ENCODE assay signal across 8 mouse cellular contexts in genomic region chr8:79639586-79640451, GRCm38 (mm10). TPM values are rescaled to one million over a fixed set of nuclear protein-coding genes. Genes with fewer than 3 reads are reported as not detected.
DNase-seq lines count a peak whose midpoint lies in the region; ATAC-seq and TF ChIP-seq lines count a peak whose summit lies in the region.

TSS of gene Otud4 (plus strand) at chr8:79639618.

- peak; percentile 51 for DNase-seq in c-Kit-negative CD71-positive TER-119-positive erythroid progenitor cells, embryonic 14.5 days (ENCODE audit: low read depth, low spot score)
- DNase-seq in forebrain, embryonic 14.5 days (ENCODE audit: low spot score) = peak; percentile 50
- no peak for DNase-seq in heart, postnatal 0 days (ENCODE audit: low spot score)
- peak; percentile 67 to 68 for DNase-seq in kidney, postnatal 36 days
- peak; percentile 73 for DNase-seq in neural tube, embryonic 10.5 days (ENCODE audit: extremely low spot score, low spot score)

- no peak for TF ChIP-seq CTCF in E14TG2a.4 (conservative IDR thresholded peaks at IDR 0.05; ENCODE audit: low read length)
- no peak for TF ChIP-seq CTCF in heart, postnatal 0 days (IDR thresholded peaks at IDR 0.05; ENCODE audit: low read depth)
- peak; percentile 2; the same call in 1 of the 2 replicates for TF ChIP-seq CTCF in testis, adult 2 months (IDR thresholded peaks at IDR 0.05; ENCODE audit: control insufficient read depth, insufficient read depth, insufficient replicate concordance, low read depth, low read length)

- peak; percentile 84 for TF ChIP-seq POLR2A in testis, adult 2 months (IDR thresholded peaks at IDR 0.05; ENCODE audit: control insufficient read depth, low read depth, low read length)

- peak within 1 kb of the TSS; percentile 90 for H3K4me3 ChIP-seq in E14TG2a.4 (replicated peaks; ENCODE audit: low read length)
- peak within 1 kb of the TSS; percentile 97 for H3K4me3 ChIP-seq in forebrain, embryonic 14.5 days (ENCODE audit: low read depth, low read length)
- H3K4me3 ChIP-seq in heart, postnatal 0 days (ENCODE audit: low read depth, low read length) = peak within 1 kb of the TSS; percentile 84
- H3K4me3 ChIP-seq in liver, embryonic 15.5 days (replicated peaks) = peak within 1 kb of the TSS; percentile 94
- peak within 1 kb of the TSS; percentile 97 for H3K4me3 ChIP-seq in testis, adult 2 months (ENCODE audit: control insufficient read depth, low read depth, low read length)

- peak within 1 kb of the TSS; percentile 83 for H3K4me2 ChIP-seq in forebrain, embryonic 14.5 days (ENCODE audit: low read length)
- H3K4me2 ChIP-seq in heart, postnatal 0 days (ENCODE audit: low read depth, low read length) = peak within 1 kb of the TSS; percentile 90
- H3K4me2 ChIP-seq in liver, embryonic 15.5 days = peak within 1 kb of the TSS; percentile 76

- no peaks in the 10 kb centered on the region for H3K9me3 ChIP-seq in E14TG2a.4 (ENCODE audit: low read length)
- H3K9me3 ChIP-seq in forebrain, embryonic 14.5 days (replicated peaks; ENCODE audit: control insufficient read depth, low read length) = no peaks in the 10 kb centered on the region
- H3K9me3 ChIP-seq in heart, postnatal 0 days (replicated peaks; ENCODE audit: control insufficient read depth, low read length) = 0 out of 2 replicates have a peak, but pooled peaks cover 4% of the 10 kb centered on the region
- H3K9me3 ChIP-seq in liver, embryonic 15.5 days (replicated peaks) = no peaks in the 10 kb centered on the region

- no peak for TF ChIP-seq EP300 in heart, postnatal 0 days (IDR thresholded peaks at IDR 0.05; ENCODE audit: low read depth)

- peak within 1 kb of the TSS; percentile 97 for H3K27ac ChIP-seq in forebrain, embryonic 14.5 days (ENCODE audit: low read depth, low read length)
- H3K27ac ChIP-seq in heart, postnatal 0 days (ENCODE audit: low read depth) = peak within 1 kb of the TSS; percentile 95
- H3K27ac ChIP-seq in liver, embryonic 15.5 days (replicated peaks) = peak within 1 kb of the TSS; percentile 97
- H3K27ac ChIP-seq in testis, adult 2 months (ENCODE audit: control insufficient read depth, insufficient read depth, low read depth, low read length) = peak within 1 kb of the TSS; percentile 98

- under 1% methylated on average over 89 of the region's 103 CpGs for WGBS in forebrain, embryonic 14.5 days
- under 1% methylated on average over 95 of the region's 103 CpGs for WGBS in heart, postnatal 0 days
- under 1% methylated on average over 103 of the region's 103 CpGs for WGBS in liver, embryonic 15.5 days (ENCODE audit: insufficient replicate concordance)

- ATAC-seq in forebrain, embryonic 14.5 days = peak; percentile 57
- peak; percentile 37 for ATAC-seq in heart, postnatal 0 days (ENCODE audit: insufficient read depth, low read depth)
- ATAC-seq in liver, embryonic 15.5 days (ENCODE audit: insufficient read depth) = peak; percentile 38

- H3K36me3 ChIP-seq in E14TG2a.4 (ENCODE audit: insufficient read depth, low read length) = peaks cover 35% of the 10 kb centered on the region
- H3K36me3 ChIP-seq in forebrain, embryonic 14.5 days (ENCODE audit: control insufficient read depth, insufficient read depth, low read length) = peaks cover 8% of the 10 kb centered on the region
- H3K36me3 ChIP-seq in heart, postnatal 0 days (replicated peaks; ENCODE audit: control insufficient read depth, insufficient read depth, low read length) = peaks cover 9% of the 10 kb centered on the region
- H3K36me3 ChIP-seq in liver, embryonic 15.5 days (replicated peaks) = peaks cover 14% of the 10 kb centered on the region; the same call in 1 of the 2 replicates
- H3K36me3 ChIP-seq in testis, adult 2 months (ENCODE audit: control insufficient read depth, insufficient read depth, low read length) = no peaks in the 10 kb centered on the region

- H3K9ac ChIP-seq in forebrain, embryonic 14.5 days (ENCODE audit: low read length) = peak within 1 kb of the TSS; percentile 89
- peak within 1 kb of the TSS; percentile 90 for H3K9ac ChIP-seq in heart, postnatal 0 days (replicated peaks; ENCODE audit: low read depth, low read length)
- peak within 1 kb of the TSS; percentile 94 for H3K9ac ChIP-seq in liver, embryonic 15.5 days

- H3K4me1 ChIP-seq in E14TG2a.4 (replicated peaks; ENCODE audit: low read depth, low read length) = peaks cover 50% of the 10 kb centered on the region
- H3K4me1 ChIP-seq in forebrain, embryonic 14.5 days (ENCODE audit: control insufficient read depth, insufficient read depth, low read length) = peaks cover 27% of the 10 kb centered on the region
- H3K4me1 ChIP-seq in heart, postnatal 0 days (ENCODE audit: control insufficient read depth, insufficient read depth) = peaks cover 15% of the 10 kb centered on the region
- H3K4me1 ChIP-seq in liver, embryonic 15.5 days (replicated peaks) = peaks cover 35% of the 10 kb centered on the region
- peaks cover 2% of the 10 kb centered on the region; the same call in 1 of the 2 replicates for H3K4me1 ChIP-seq in testis, adult 2 months (ENCODE audit: control insufficient read depth, insufficient read depth, low read length)

- no peaks in the 10 kb centered on the region for H3K27me3 ChIP-seq in E14TG2a.4 (ENCODE audit: insufficient read depth, low read length)
- no peaks in the 10 kb centered on the region for H3K27me3 ChIP-seq in forebrain, embryonic 14.5 days (replicated peaks; ENCODE audit: control insufficient read depth, insufficient read depth, low read length)
- H3K27me3 ChIP-seq in heart, postnatal 0 days (ENCODE audit: control insufficient read depth, insufficient read depth, low read length) = no peaks in the 10 kb centered on the region
- H3K27me3 ChIP-seq in liver, embryonic 15.5 days = no peaks in the 10 kb centered on the region
- no peaks in the 10 kb centered on the region for H3K27me3 ChIP-seq in testis, adult 2 months (ENCODE audit: control insufficient read depth, insufficient read depth, low read length)

RNA-seq across cellular contexts. Expression of gene Otud4, which starts in this region (rescaled TPM):
- polyA plus RNA-seq in forebrain, embryonic 14.5 days (2014; fragmentation: Nextera tagmentation; extraction: Ambion mirVana) = 16.2 and 16.8 TPM in 2 replicates
- total RNA-seq in heart, postnatal 0 days (2014; rRNA removed; ENCODE audit: low replicate concordance) = 30.3 and 32.7 TPM in 2 replicates
- polyA plus RNA-seq in heart, postnatal 0 days (2015; fragmentation: Nextera tagmentation; extraction: Ambion mirVana) = 8.4 and 8.8 TPM in 2 replicates
- 5.8 and 7.3 TPM in 2 replicates for polyA plus RNA-seq in liver, embryonic 15.5 days (2015; fragmentation: Nextera tagmentation; extraction: Ambion mirVana)
- polyA plus RNA-seq in testis, adult 2 months (2012; rRNA removed) = 84.6 and 92.0 TPM in 2 replicates
